12 mouse cellular contexts compared by ENCODE assay signal in genomic region chr14:117879313-117879712, GRCm38 (mm10).
A peak's percentile ranks its signal among the peaks of the same experiment; 100 is the strongest.
DNase-seq lines count a peak whose midpoint lies in the region; ATAC-seq and TF ChIP-seq lines count a peak whose summit lies in the region.
"Had no signal": no experiment of that assay in that cellular context is flagged by ENCODE, and none has a peak within 500 bp of the region (broad histone marks: within the 10 kb centered on the region; RNA-seq: fewer than 3 reads in every experiment).

No protein-coding gene starts in this region.

- H3K36me3 ChIP-seq in hindbrain, postnatal 0 days (ENCODE audit: insufficient read depth, low read length): no peaks in the 10 kb centered on the region
- H3K36me3 ChIP-seq in hindbrain, embryonic 13.5 days: no peaks in the 10 kb centered on the region
- H3K36me3 ChIP-seq: embryonic facial prominence, embryonic 10.5 days; G1E; midbrain, embryonic 13.5 days had no signal

- H3K4me2 ChIP-seq in hindbrain, postnatal 0 days (ENCODE audit: low read depth, low read length): no peak overlapping the region
- no peak overlapping the region for H3K4me2 ChIP-seq in hindbrain, embryonic 13.5 days
- H3K4me2 ChIP-seq: midbrain, embryonic 13.5 days had no signal

- H3K27me3 ChIP-seq in hindbrain, postnatal 0 days (ENCODE audit: insufficient read depth, low read length): no peaks in the 10 kb centered on the region
- no peaks in the 10 kb centered on the region for H3K27me3 ChIP-seq in hindbrain, embryonic 13.5 days
- H3K27me3 ChIP-seq: midbrain, embryonic 13.5 days had no signal

- no peaks in the 10 kb centered on the region for H3K4me1 ChIP-seq in hindbrain, postnatal 0 days (ENCODE audit: insufficient read depth, low read length)
- no peaks in the 10 kb centered on the region for H3K4me1 ChIP-seq in hindbrain, embryonic 13.5 days (replicated peaks)

- peak; percentile 66; the same call in 1 of the 2 replicates for ATAC-seq in hindbrain, postnatal 0 days
- ATAC-seq in hindbrain, embryonic 13.5 days (ENCODE audit: low FRiP score): no peak
- no peak for ATAC-seq in megakaryocyte progenitor cell, adult 5-6 weeks (replicated peaks; ENCODE audit: poor library complexity)
- ATAC-seq: forebrain, embryonic 14.5 days; midbrain, embryonic 13.5 days had no signal

- H3K4me3 ChIP-seq in hindbrain, postnatal 0 days (ENCODE audit: low read length): no peak overlapping the region
- no peak overlapping the region for H3K4me3 ChIP-seq in hindbrain, embryonic 13.5 days
- H3K4me3 ChIP-seq: embryonic facial prominence, embryonic 10.5 days; midbrain, embryonic 13.5 days had no signal

- peak; percentile 56 for DNase-seq in hindbrain, postnatal 0 days (ENCODE audit: low spot score)
- peak; percentile 27 for DNase-seq in retina, postnatal 1 day
- DNase-seq in retina, embryonic 14.5 days (ENCODE audit: low spot score): no peak
- peak; percentile 19 to 39 for DNase-seq in heart, postnatal 14 days
- peak; percentile 72 to 84 for DNase-seq in lung, postnatal 4 days
- DNase-seq in urinary bladder, postnatal 36 days (ENCODE audit: low spot score in 2 of 2): no peak

- no peak overlapping the region for H3K27ac ChIP-seq in hindbrain, postnatal 0 days
- no peak overlapping the region for H3K27ac ChIP-seq in hindbrain, embryonic 13.5 days
- H3K27ac ChIP-seq: embryonic facial prominence, embryonic 10.5 days; midbrain, embryonic 13.5 days had no signal

- TF ChIP-seq CTCF in hindbrain, postnatal 0 days (IDR thresholded peaks at IDR 0.05; ENCODE audit: low read depth): peak; percentile 54

- intact Hi-C loops in heart, postnatal 14 days (cut with DNase I): no loop called here

- no peaks in the 10 kb centered on the region for H3K9me3 ChIP-seq in hindbrain, postnatal 0 days (ENCODE audit: low read length)
- H3K9me3 ChIP-seq in hindbrain, embryonic 13.5 days: no peaks in the 10 kb centered on the region
- H3K9me3 ChIP-seq: midbrain, embryonic 13.5 days had no signal

- no peak overlapping the region for H3K9ac ChIP-seq in hindbrain, postnatal 0 days (replicated peaks; ENCODE audit: low read length)
- no peak overlapping the region for H3K9ac ChIP-seq in hindbrain, embryonic 13.5 days
- H3K9ac ChIP-seq: midbrain, embryonic 13.5 days had no signal

- 76% methylated on average over 9 of the region's 9 CpGs for WGBS in hindbrain, postnatal 0 days
- 86% methylated on average over 9 of the region's 9 CpGs for WGBS in hindbrain, embryonic 13.5 days

Comparison
In these comparisons a context has a peak if more than half of its experiments do, and no peak if none do; other contexts are left out.
1. DNase-seq: peak in hindbrain, postnatal 0 days (single experiment), retina, postnatal 1 day (single experiment), heart, postnatal 14 days (2 of 2) and lung, postnatal 4 days (2 of 2); none in retina, embryonic 14.5 days (single experiment) and urinary bladder, postnatal 36 days (0 of 2).